Mouse (Mus musculus) midbrain, postnatal 0 days (tissue): ENCODE results near the gene Xpo1. TPM values are rescaled to one million over a fixed set of nuclear protein-coding genes. Genes with fewer than 3 reads are reported as not detected.

Experiments used
- ATAC-seq: fragments of 200-750 bp; cut with Nextera tagmentation; 2 replicates; pipeline ENCODE4 v1.8.0; 2017; ENCODE audit warnings: moderate number of reproducible peaks, mild to moderate bottlenecking, moderate TSS enrichment, moderate library complexity; ENCODE audit not compliant: low FRiP score
- DNase-seq: peaks from one replicate; pipeline ENCODE4 v3.0.0-alpha.2; 2015; ENCODE audit warnings: low spot score
- H3K27ac ChIP-seq: fragments of 300-500 bp; sonication (generic); 2 replicates; pipeline ENCODE4 v1.5.1; 2014; ENCODE audit warnings: low read depth, mild to moderate bottlenecking, low read length, mixed read lengths
- H3K27me3 ChIP-seq: fragments of 300-500 bp; sonication (generic); 2 replicates; pipeline ENCODE4 v1.6.1; 2014; ENCODE audit warnings: low read length, control low read depth, mixed read lengths; ENCODE audit not compliant: insufficient read depth
- H3K36me3 ChIP-seq: fragments of 300-500 bp; sonication (generic); 2 replicates; pipeline ENCODE4 v1.6.1; 2014; ENCODE audit warnings: low read length, control low read depth, mixed read lengths; ENCODE audit not compliant: insufficient read depth
- H3K4me1 ChIP-seq: fragments of 300-500 bp; sonication (generic); 2 replicates; pipeline ENCODE4 v1.6.1; 2014; ENCODE audit warnings: mild to moderate bottlenecking, control low read depth, antibody characterized with exemption, low read length, mixed read lengths; ENCODE audit not compliant: insufficient read depth
- H3K4me2 ChIP-seq: fragments of 300-500 bp; sonication (generic); 2 replicates; pipeline ENCODE4 v1.6.1; 2014; ENCODE audit warnings: low read depth, mild to moderate bottlenecking, low read length, mixed read lengths; ENCODE audit not compliant: poor library complexity, severe bottlenecking
- H3K4me3 ChIP-seq: fragments of 300-500 bp; sonication (generic); 2 replicates; pipeline ENCODE4 v1.5.1; 2014; ENCODE audit warnings: low read depth, mild to moderate bottlenecking, low read length, moderate library complexity
- H3K9ac ChIP-seq: fragments of 300-500 bp; sonication (generic); replicated peaks from 2 replicates; pipeline ENCODE4 v1.6.1; 2014; ENCODE audit warnings: mild to moderate bottlenecking, low read length, moderate library complexity, mixed read lengths; ENCODE audit not compliant: poor library complexity, severe bottlenecking
- H3K9me3 ChIP-seq: fragments of 300-500 bp; sonication (generic); 2 replicates; pipeline ENCODE4 v1.6.1; 2016; ENCODE audit warnings: low read length, control low read depth
- CTCF ChIP-seq: IDR thresholded peaks from 2 replicates; pipeline ENCODE4 v1.5.1; 2016; ENCODE audit warnings: antibody characterized with exemption, mild to moderate bottlenecking
- WGBS: fragments of 180-500 bp; shearing (Covaris S2); extraction: QIAGEN DNeasy Blood & Tissue Kit; methylation state at CpG from one replicate; pipeline ENCODE4 v1.1.7; 2014; 5-methylcytosine and 5-hydroxymethylcytosine counted together
- polyA plus RNA-seq: library from polyadenylated mRNA; unstranded; fragments of >200 nt; fragmentation: Nextera tagmentation; extraction: Ambion mirVana; gene quantifications from 2 replicates; pipeline ENCODE4 v1.2.1, GENCODE M21; 2015
- total RNA-seq: library from RNA; depleted of rRNA; stranded (reverse); fragments of >200 nt; gene quantifications from 2 replicates; pipeline ENCODE4 v1.2.3, GENCODE M21; 2014; rRNA removed

Xpo1 gene
- total and polyA plus RNA-seq, 2 experiments from 2014 or later = 44.0 to 65.1 TPM

- Histone ChIP-seq H3K9ac (no peak overlapping the region), H3K9me3 (no peaks in the 10 kb centered on the region), H3K27ac (no peak overlapping the region), H3K36me3 (no peaks in the 10 kb centered on the region), H3K4me1 (no peaks in the 10 kb centered on the region), H3K4me2 (no peak overlapping the region), H3K27me3 (no peaks in the 10 kb centered on the region), H3K4me3 (no peak overlapping the region)
- whole genome bisulfite sequencing = 85% methylated on average over 3 of the region's 3 CpGs
- no peak for TF ChIP-seq CTCF
- no peak for ATAC-seq
- no peak for DNase-seq
Observed at GRCm38 (mm10) chr11:23332136-23332535, 76.3 kb downstream of the Xpo1 start.

GRCm38 (mm10) chr11:23335160-23335559 is 79.3 kb downstream of the Xpo1 start:
- no peaks in the 10 kb centered on the region for H3K27me3 ChIP-seq
- no peak overlapping the region for H3K27ac ChIP-seq
- ATAC-seq (no peak), DNase-seq (no peak)
- H3K9ac ChIP-seq = no peak overlapping the region
- no peak for TF ChIP-seq CTCF
- no peaks in the 10 kb centered on the region for H3K9me3 ChIP-seq
- H3K4me2 ChIP-seq = no peak overlapping the region
- WGBS = 74% methylated on average over 1 of the region's 1 CpGs
- no peaks in the 10 kb centered on the region for H3K4me1 ChIP-seq
- H3K4me3 ChIP-seq = no peak overlapping the region
- H3K36me3 ChIP-seq = no peaks in the 10 kb centered on the region

Other genes starting within 250 kb of the Xpo1 start
- 4.6 and 5.4 TPM in 2 replicates for gene Fam161a, start 248.5 kb upstream of the Xpo1 start, total RNA-seq
- 4.2 and 6.1 TPM in 2 replicates for gene Fam161a, start 248.5 kb upstream of the Xpo1 start, polyA plus RNA-seq
- gene Usp34, start 50.9 kb downstream of the Xpo1 start, total RNA-seq = 107 and 140 TPM in 2 replicates
- 24.1 and 30.2 TPM in 2 replicates for gene Usp34, start 50.9 kb downstream of the Xpo1 start, polyA plus RNA-seq
- 21.5 and 32.7 TPM in 2 replicates for gene Ahsa2, start 242.0 kb downstream of the Xpo1 start, total RNA-seq
- 43.9 and 45.3 TPM in 2 replicates for gene Ahsa2, start 242.0 kb downstream of the Xpo1 start, polyA plus RNA-seq